26 mouse cellular contexts compared by ENCODE assay signal in genomic region chr9:105976871-105977270, GRCm38 (mm10). TPM values are rescaled to one million over a fixed set of nuclear protein-coding genes. Genes with fewer than 3 reads are reported as not detected.
DNase-seq lines count a peak whose midpoint lies in the region; ATAC-seq and TF ChIP-seq lines count a peak whose summit lies in the region.
"Had no signal": no experiment of that assay in that cellular context is flagged by ENCODE, and none has a peak within 500 bp of the region (broad histone marks: within the 10 kb centered on the region; RNA-seq: fewer than 3 reads in every experiment).

No protein-coding gene starts in this region.

- no peak overlapping the region for H3K9ac ChIP-seq in liver, embryonic 13.5 days
- H3K9ac ChIP-seq in stomach, embryonic 15.5 days, result no peak overlapping the region
- no peak overlapping the region for H3K9ac ChIP-seq in stomach, postnatal 0 days (ENCODE audit: low read length)
- H3K9ac ChIP-seq in intestine, embryonic 16.5 days (ENCODE audit: low read depth, low read length), result no peak overlapping the region
- H3K9ac ChIP-seq: embryonic facial prominence, embryonic 13.5 days; forebrain, embryonic 12.5 days; hindbrain, embryonic 14.5 days; liver, embryonic 14.5 days had no signal

- 21% methylated on average over 13 of the region's 13 CpGs for WGBS in liver, embryonic 13.5 days (ENCODE audit: insufficient replicate concordance)
- 22% methylated on average over 13 of the region's 13 CpGs for WGBS in stomach, embryonic 15.5 days
- WGBS in stomach, postnatal 0 days, result 26% methylated on average over 13 of the region's 13 CpGs
- WGBS in intestine, embryonic 16.5 days, result 12% methylated on average over 13 of the region's 13 CpGs
- 10% methylated on average over 13 of the region's 13 CpGs for WGBS in kidney, adult 2 months

- no peak for ATAC-seq in liver, embryonic 13.5 days (ENCODE audit: low read depth)
- ATAC-seq in stomach, embryonic 15.5 days (ENCODE audit: insufficient read depth, low FRiP score, low read depth), result no peak
- ATAC-seq in stomach, postnatal 0 days (ENCODE audit: low FRiP score, low TSS enrichment), result no peak
- no peak for ATAC-seq in intestine, embryonic 16.5 days
- ATAC-seq: inflammation-experienced regulatory T-cells, adult 6 months had no signal

- no peaks in the 10 kb centered on the region for H3K36me3 ChIP-seq in liver, embryonic 13.5 days
- H3K36me3 ChIP-seq in stomach, embryonic 15.5 days, result no peaks in the 10 kb centered on the region
- H3K36me3 ChIP-seq in stomach, postnatal 0 days (ENCODE audit: control insufficient read depth, insufficient read depth, low read length), result no peaks in the 10 kb centered on the region
- no peaks in the 10 kb centered on the region for H3K36me3 ChIP-seq in intestine, embryonic 16.5 days (ENCODE audit: control insufficient read depth, insufficient read depth, low read length)
- no peaks in the 10 kb centered on the region for H3K36me3 ChIP-seq in kidney, adult 2 months (ENCODE audit: control insufficient read depth, insufficient read depth, low read length)
- H3K36me3 ChIP-seq: embryonic facial prominence, embryonic 13.5 days; forebrain, embryonic 12.5 days; heart, embryonic 10.5 days; midbrain, embryonic 10.5 days had no signal

- TF ChIP-seq EP300 in stomach, postnatal 0 days (optimal IDR thresholded peaks at IDR 0.05), result no peak

- no peak overlapping the region for H3K27ac ChIP-seq in liver, embryonic 13.5 days
- H3K27ac ChIP-seq in stomach, embryonic 15.5 days, result no peak overlapping the region
- no peak overlapping the region for H3K27ac ChIP-seq in stomach, postnatal 0 days (replicated peaks)
- no peak overlapping the region for H3K27ac ChIP-seq in intestine, embryonic 16.5 days (ENCODE audit: low read length)
- H3K27ac ChIP-seq in kidney, adult 2 months (ENCODE audit: insufficient read depth, low read depth, low read length), result no peak overlapping the region
- H3K27ac ChIP-seq: embryonic facial prominence, embryonic 13.5 days; forebrain, embryonic 12.5 days; gastrocnemius, adult 2 months; heart, embryonic 10.5 days; hindbrain, embryonic 14.5 days; liver, embryonic 14.5 days; macrophage; midbrain, embryonic 10.5 days had no signal

- TF ChIP-seq POLR2A in kidney, adult 2 months (IDR thresholded peaks at IDR 0.05; ENCODE audit: low read depth, low read length), result no peak

- no peak overlapping the region for H3K4me3 ChIP-seq in liver, embryonic 13.5 days (replicated peaks)
- no peak overlapping the region for H3K4me3 ChIP-seq in stomach, embryonic 15.5 days (replicated peaks)
- no peak overlapping the region for H3K4me3 ChIP-seq in stomach, postnatal 0 days (ENCODE audit: low read depth, low read length)
- no peak overlapping the region for H3K4me3 ChIP-seq in intestine, embryonic 16.5 days (ENCODE audit: low read length)
- no peak overlapping the region for H3K4me3 ChIP-seq in kidney, adult 2 months (ENCODE audit: insufficient read depth, low read depth, low read length)
- H3K4me3 ChIP-seq: embryonic facial prominence, embryonic 13.5 days; erythroblast, embryonic 14.5 days; forebrain, embryonic 12.5 days; gastrocnemius, adult 2 months; heart, embryonic 10.5 days; midbrain, embryonic 10.5 days had no signal

- no peak for DNase-seq in liver, embryonic 13.5 days
- DNase-seq in liver, result no peak
- DNase-seq in stomach, postnatal 0 days (ENCODE audit: low spot score), result no peak
- DNase-seq in kidney, adult 2 months, result no peak
- DNase-seq in yolk sac, embryonic 10.5 days (ENCODE audit: low spot score), result no peak
- DNase-seq: adrenal gland, postnatal 14 days; B cell, adult 2 months; cerebellum, adult 8-10 months; cerebellum, postnatal 36 days; embryo, embryonic 11 days; gastrocnemius, adult 2 months; heart, postnatal 4 days; kidney, postnatal 4 days; thymus, adult 18-20 months; thymus, postnatal 36 days had no signal

- no peaks in the 10 kb centered on the region; the same call in 1 of the 2 replicates for H3K9me3 ChIP-seq in liver, embryonic 13.5 days (replicated peaks)
- no peaks in the 10 kb centered on the region for H3K9me3 ChIP-seq in stomach, embryonic 15.5 days
- H3K9me3 ChIP-seq in stomach, postnatal 0 days (ENCODE audit: control insufficient read depth, low read length), result no peaks in the 10 kb centered on the region
- H3K9me3 ChIP-seq in intestine, embryonic 16.5 days (ENCODE audit: control insufficient read depth, low read length), result no peaks in the 10 kb centered on the region
- H3K9me3 ChIP-seq: embryonic facial prominence, embryonic 13.5 days; forebrain, embryonic 12.5 days; heart, embryonic 10.5 days; midbrain, embryonic 10.5 days had no signal

- H3K4me1 ChIP-seq in liver, embryonic 13.5 days (replicated peaks), result no peaks in the 10 kb centered on the region
- H3K4me1 ChIP-seq in stomach, embryonic 15.5 days, result no peaks in the 10 kb centered on the region
- H3K4me1 ChIP-seq in stomach, postnatal 0 days (replicated peaks; ENCODE audit: control insufficient read depth, insufficient read depth), result no peaks in the 10 kb centered on the region
- H3K4me1 ChIP-seq in intestine, embryonic 16.5 days (ENCODE audit: control insufficient read depth, insufficient read depth, low read length), result peaks cover 5% of the 10 kb centered on the region; the same call in 1 of the 2 replicates
- H3K4me1 ChIP-seq in kidney, adult 2 months (ENCODE audit: control insufficient read depth, insufficient read depth, low read length), result no peaks in the 10 kb centered on the region
- H3K4me1 ChIP-seq: forebrain, embryonic 12.5 days; heart, embryonic 10.5 days; midbrain, embryonic 10.5 days had no signal

- 0 out of 2 replicates have a peak overlapping the region, but pooled peaks have one; percentile 9 for H3K4me2 ChIP-seq in liver, embryonic 13.5 days
- 0 out of 2 replicates have a peak overlapping the region, but pooled peaks have one; percentile 19 for H3K4me2 ChIP-seq in stomach, embryonic 15.5 days
- H3K4me2 ChIP-seq in stomach, postnatal 0 days (replicated peaks; ENCODE audit: low read depth), result no peak overlapping the region
- peak overlapping the region; percentile 32; the same call in 1 of the 2 replicates for H3K4me2 ChIP-seq in intestine, embryonic 16.5 days (ENCODE audit: low read depth, low read length)
- H3K4me2 ChIP-seq: embryonic facial prominence, embryonic 13.5 days; forebrain, embryonic 12.5 days; hindbrain, embryonic 14.5 days had no signal

- no peaks in the 10 kb centered on the region for H3K27me3 ChIP-seq in liver, embryonic 13.5 days
- no peaks in the 10 kb centered on the region for H3K27me3 ChIP-seq in stomach, embryonic 15.5 days (replicated peaks)
- H3K27me3 ChIP-seq in stomach, postnatal 0 days (ENCODE audit: control insufficient read depth, insufficient read depth, low read length), result no peaks in the 10 kb centered on the region
- no peaks in the 10 kb centered on the region for H3K27me3 ChIP-seq in intestine, embryonic 16.5 days (replicated peaks; ENCODE audit: control insufficient read depth, insufficient read depth, low read length)
- H3K27me3 ChIP-seq in kidney, adult 2 months (replicated peaks; ENCODE audit: control insufficient read depth, insufficient read depth, low read length), result no peaks in the 10 kb centered on the region
- H3K27me3 ChIP-seq: forebrain, embryonic 12.5 days had no signal

- TF ChIP-seq CTCF in stomach, postnatal 0 days (IDR thresholded peaks at IDR 0.05; ENCODE audit: low read depth), result no peak
- TF ChIP-seq CTCF in kidney, adult 2 months (conservative IDR thresholded peaks at IDR 0.05; ENCODE audit: insufficient read depth, insufficient read length, low read depth, low read length), result no peak

RNA-seq across cellular contexts. Expression of gene Col6a5, which starts 16.4 kb away (rescaled TPM):
- 0.01 and 0.05 TPM in 2 replicates for polyA plus RNA-seq in liver, embryonic 13.5 days (2015; fragmentation: Nextera tagmentation; extraction: Ambion mirVana)
- polyA plus RNA-seq in stomach, embryonic 15.5 days (2015; fragmentation: Nextera tagmentation; extraction: Ambion mirVana), result 2.8 and 2.9 TPM in 2 replicates
- 2.9 and 3.4 TPM in 2 replicates for polyA plus RNA-seq in stomach, postnatal 0 days (2015; fragmentation: Nextera tagmentation; extraction: Ambion mirVana)
- polyA plus RNA-seq in intestine, embryonic 16.5 days (2015; fragmentation: Nextera tagmentation; extraction: Ambion mirVana), result 2.8 and 5.0 TPM in 2 replicates
- polyA plus RNA-seq in kidney, adult 2 months (2012; rRNA removed), result 0.23 and 0.34 TPM in 2 replicates
- polyA plus RNA-seq: erythroblast, embryonic 14.5 days; heart, embryonic 10.5 days; hindbrain, embryonic 14.5 days; inflammation-experienced regulatory T-cells, adult 6 months; macrophage; midbrain, embryonic 10.5 days had no signal
